Mouse (Mus musculus) stomach, embryonic 16.5 days (tissue): Measurements from ENCODE around the gene Grb14. TPM values are rescaled to one million over a fixed set of nuclear protein-coding genes. Genes with fewer than 3 reads are reported as not detected.

Experiments
- ATAC-seq: fragments of 200-750 bp; cut with Nextera tagmentation; 2 replicates; pipeline ENCODE4 v1.8.0; 2017; ENCODE audit warnings: moderate number of reproducible peaks, moderate TSS enrichment; ENCODE audit not compliant: insufficient read depth, low FRiP score
- H3K27ac ChIP-seq: fragments of 300-500 bp; sonication (generic); 2 replicates; pipeline ENCODE4 v1.5.1; 2014; ENCODE audit warnings: low read length
- H3K27me3 ChIP-seq: fragments of 300-500 bp; sonication (generic); 2 replicates; pipeline ENCODE4 v1.6.1; 2014; ENCODE audit warnings: low read length, control low read depth, mixed read lengths; ENCODE audit not compliant: control insufficient read depth, insufficient read depth
- H3K36me3 ChIP-seq: fragments of 300-500 bp; sonication (generic); 2 replicates; pipeline ENCODE4 v1.6.1; 2014; ENCODE audit warnings: low read length; ENCODE audit not compliant: control insufficient read depth, insufficient read depth
- H3K4me1 ChIP-seq: fragments of 300-500 bp; sonication (generic); 2 replicates; pipeline ENCODE4 v1.6.1; 2014; ENCODE audit warnings: low read length, control low read depth, mixed read lengths; ENCODE audit not compliant: control insufficient read depth, insufficient read depth
- H3K4me2 ChIP-seq: fragments of 300-500 bp; sonication (generic); 2 replicates; pipeline ENCODE4 v1.6.1; 2014; ENCODE audit warnings: low read depth, low read length, mixed read lengths
- H3K4me3 ChIP-seq: fragments of 300-500 bp; sonication (generic); replicated peaks from 2 replicates; pipeline ENCODE4 v1.5.1; 2014; ENCODE audit warnings: mild to moderate bottlenecking, low read length
- H3K9ac ChIP-seq: fragments of 300-500 bp; sonication (generic); 2 replicates; pipeline ENCODE4 v1.6.1; 2014; ENCODE audit warnings: low read length
- H3K9me3 ChIP-seq: fragments of 300-500 bp; sonication (generic); replicated peaks from 2 replicates; pipeline ENCODE4 v1.6.1; 2016; ENCODE audit warnings: low read length, control low read depth; ENCODE audit not compliant: control insufficient read depth
- WGBS: fragments of 180-500 bp; shearing (Covaris S2); extraction: QIAGEN DNeasy Blood & Tissue Kit; methylation state at CpG from one replicate; pipeline ENCODE4 v1.1.7; 2014; 5-methylcytosine and 5-hydroxymethylcytosine counted together
- polyA plus RNA-seq: library from polyadenylated mRNA; unstranded; fragments of >200 nt; fragmentation: Nextera tagmentation; extraction: Ambion mirVana; gene quantifications from 2 replicates; pipeline ENCODE4 v1.2.1, GENCODE M21; 2015

The Grb14 gene
- polyA plus RNA-seq, 1 experiment from 2014 or later = 18.0 TPM

DNA sequence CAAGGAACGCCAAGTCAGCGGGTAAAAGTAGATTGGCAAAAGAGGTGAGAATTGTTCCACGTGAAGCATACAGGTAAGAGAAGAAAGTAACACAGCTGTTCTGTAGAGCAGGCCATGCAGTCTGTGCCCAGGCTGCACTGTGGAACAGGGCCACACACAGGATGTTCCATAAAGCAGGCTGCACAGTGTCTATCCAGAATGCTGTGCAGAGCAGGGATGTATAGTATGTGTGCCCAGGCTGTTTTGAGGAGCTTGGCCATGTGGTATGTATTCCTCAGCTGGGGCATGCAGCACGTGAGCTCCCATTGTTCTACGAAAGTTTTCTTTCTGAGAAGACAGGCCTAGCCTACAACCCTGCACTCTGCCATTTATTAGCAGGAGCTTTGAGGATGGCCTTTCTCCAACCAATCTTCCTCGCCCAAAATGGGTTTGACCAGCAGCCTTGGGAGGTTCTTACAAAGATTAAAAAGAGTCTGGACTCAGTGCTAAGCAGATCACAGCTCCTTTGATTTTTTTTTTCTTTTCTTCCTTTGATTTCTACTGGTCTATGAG is 57.8 kb downstream of the Grb14 start:
- ATAC-seq = no peak
- WGBS = 86% methylated on average over 6 of the region's 6 CpGs
- H3K27me3 ChIP-seq = no peaks in the 10 kb centered on the region

DNA sequence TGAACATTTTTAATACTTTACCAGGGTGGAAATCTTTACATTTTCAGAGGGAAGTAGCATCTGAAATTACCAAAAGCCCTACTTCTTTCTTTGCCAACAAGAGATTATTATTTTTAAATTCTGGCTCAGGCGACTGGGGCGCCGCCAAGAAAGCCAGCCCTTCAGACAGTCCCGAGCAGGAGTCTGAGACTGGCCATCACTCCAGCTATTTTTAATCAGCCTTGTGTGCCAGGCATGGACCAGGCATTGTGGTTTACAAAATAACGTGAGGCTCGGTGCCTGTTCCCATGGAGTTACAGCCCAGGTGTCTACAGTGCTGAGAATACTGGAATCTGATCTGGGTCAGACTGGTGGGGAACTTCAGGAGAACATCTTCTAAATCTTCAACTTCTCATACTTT is 58.5 kb downstream of the Grb14 start:
- Histone ChIP-seq H3K9me3 (no peaks in the 10 kb centered on the region), H3K9ac (no peak overlapping the region), H3K4me2 (no peak overlapping the region), H3K4me3 (no peak overlapping the region), H3K4me1 (peaks cover 3% of the 10 kb centered on the region; the same call in 1 of the 2 replicates), H3K36me3 (no peaks in the 10 kb centered on the region), H3K27me3 (no peaks in the 10 kb centered on the region), H3K27ac (no peak overlapping the region)
- ATAC-seq = no peak
- 77% methylated on average over 6 of the region's 6 CpGs for WGBS

More for the DNA sequence above, 57.8 kb downstream of the Grb14 start:
- no peak overlapping the region for H3K27ac ChIP-seq
- peaks cover 3% of the 10 kb centered on the region; the same call in 1 of the 2 replicates for H3K4me1 ChIP-seq
- H3K9me3 ChIP-seq = no peaks in the 10 kb centered on the region
- no peak overlapping the region for H3K9ac ChIP-seq
- no peak overlapping the region for H3K4me2 ChIP-seq
- no peak overlapping the region for H3K4me3 ChIP-seq
- H3K36me3 ChIP-seq = no peaks in the 10 kb centered on the region

DNA sequence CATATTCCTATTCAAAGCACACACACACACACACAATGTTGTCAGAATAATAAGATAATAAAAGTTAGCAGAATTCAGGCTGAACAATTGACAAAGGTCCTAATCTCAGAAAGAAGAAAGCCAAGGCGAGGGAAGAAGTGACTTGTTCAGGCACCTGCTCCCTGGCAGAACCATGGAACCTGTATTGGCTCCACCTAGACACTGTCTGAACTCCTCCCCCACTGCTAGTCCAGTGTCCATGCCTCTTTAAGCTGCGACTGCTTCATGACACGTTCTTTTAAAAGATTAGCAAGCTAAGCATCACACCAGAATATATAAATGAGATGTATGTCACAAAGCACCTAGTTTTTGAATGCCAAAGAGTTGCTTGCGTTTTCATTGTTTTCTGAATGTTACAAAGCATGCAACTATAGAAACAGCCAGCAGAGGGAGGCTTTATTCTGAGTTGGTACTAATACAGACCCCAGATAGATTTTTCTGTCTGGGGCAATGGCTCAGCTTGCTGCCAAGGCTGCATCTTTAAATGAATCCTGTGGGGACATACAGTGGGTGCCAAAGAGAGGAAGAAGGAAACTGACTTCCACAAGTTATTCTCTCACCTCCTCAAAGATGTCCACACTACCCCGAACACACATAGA is 59.4 kb downstream of the Grb14 start:
- no peak overlapping the region for H3K4me3 ChIP-seq
- no peaks in the 10 kb centered on the region for H3K36me3 ChIP-seq
- 0 out of 2 replicates have a peak, but pooled peaks have one; percentile 29 for ATAC-seq
- no peaks in the 10 kb centered on the region for H3K27me3 ChIP-seq
- WGBS = 29% methylated on average over 5 of the region's 5 CpGs
- H3K9me3 ChIP-seq = no peaks in the 10 kb centered on the region
- H3K9ac ChIP-seq = no peak overlapping the region
- peaks cover 3% of the 10 kb centered on the region; the same call in 1 of the 2 replicates for H3K4me1 ChIP-seq
- no peak overlapping the region for H3K4me2 ChIP-seq
- H3K27ac ChIP-seq = no peak overlapping the region

GRCm38 (mm10) chr2:64962196-64962595 is 62.6 kb downstream of the Grb14 start:
- ATAC-seq = no peak
- 86% methylated on average over 4 of the region's 4 CpGs for WGBS

GRCm38 (mm10) chr2:64961381-64961780 is 63.4 kb downstream of the Grb14 start:
- H3K4me2 ChIP-seq = no peak overlapping the region
- no peak overlapping the region for H3K27ac ChIP-seq
- H3K9me3 ChIP-seq = no peaks in the 10 kb centered on the region
- 39% methylated on average over 3 of the region's 3 CpGs for WGBS
- no peak for ATAC-seq
- H3K9ac ChIP-seq = no peak overlapping the region
- H3K36me3 ChIP-seq = no peaks in the 10 kb centered on the region
- H3K4me3 ChIP-seq = no peak overlapping the region
- H3K4me1 ChIP-seq = peaks cover 2% of the 10 kb centered on the region; the same call in 1 of the 2 replicates
- no peaks in the 10 kb centered on the region for H3K27me3 ChIP-seq

More at GRCm38 (mm10) chr2:64962196-64962595, 62.6 kb downstream of the Grb14 start:
- Histone ChIP-seq H3K36me3 (no peaks in the 10 kb centered on the region), H3K4me1 (peaks cover 3% of the 10 kb centered on the region; the same call in 1 of the 2 replicates), H3K4me2 (no peak overlapping the region), H3K9ac (no peak overlapping the region), H3K4me3 (no peak overlapping the region), H3K27me3 (no peaks in the 10 kb centered on the region), H3K9me3 (no peaks in the 10 kb centered on the region), H3K27ac (no peak overlapping the region)

DNA sequence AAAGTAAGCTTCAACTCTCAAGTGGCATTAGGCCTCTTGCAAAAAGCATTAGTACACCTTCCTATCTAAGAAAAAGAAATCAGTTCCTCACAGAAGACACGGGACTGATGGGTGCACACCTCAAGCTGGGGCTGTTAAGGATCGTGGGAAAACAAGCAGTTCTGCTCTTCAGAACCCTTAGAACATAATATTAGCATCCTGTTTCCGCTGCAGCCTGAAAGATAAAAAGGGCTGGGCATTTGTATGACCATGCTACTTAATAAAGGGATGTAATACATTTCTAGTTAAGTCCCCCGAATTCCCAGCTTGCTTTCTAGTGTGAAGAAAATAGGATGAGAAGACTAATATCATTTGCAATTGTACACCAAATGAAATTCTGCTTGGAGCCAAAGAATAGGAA is 65.1 kb downstream of the Grb14 start:
- 54% methylated on average over 4 of the region's 4 CpGs for WGBS
- no peak for ATAC-seq

GRCm38 (mm10) chr2:64955441-64955840 is 69.3 kb downstream of the Grb14 start:
- H3K4me3 ChIP-seq = no peak overlapping the region
- H3K4me2 ChIP-seq = no peak overlapping the region
- WGBS = 59% methylated on average over 1 of the region's 1 CpGs
- H3K36me3 ChIP-seq = no peaks in the 10 kb centered on the region
- H3K9ac ChIP-seq = no peak overlapping the region
- no peaks in the 10 kb centered on the region for H3K27me3 ChIP-seq
- no peak for ATAC-seq
- no peaks in the 10 kb centered on the region for H3K9me3 ChIP-seq
- no peak overlapping the region for H3K27ac ChIP-seq
- H3K4me1 ChIP-seq = no peaks in the 10 kb centered on the region

More for the DNA sequence above, 65.1 kb downstream of the Grb14 start:
- H3K4me1 ChIP-seq = no peaks in the 10 kb centered on the region
- H3K9me3 ChIP-seq = no peaks in the 10 kb centered on the region
- no peak overlapping the region for H3K27ac ChIP-seq
- H3K9ac ChIP-seq = no peak overlapping the region
- H3K27me3 ChIP-seq = no peaks in the 10 kb centered on the region
- no peak overlapping the region for H3K4me2 ChIP-seq
- H3K36me3 ChIP-seq = no peaks in the 10 kb centered on the region
- no peak overlapping the region for H3K4me3 ChIP-seq

GRCm38 (mm10) chr2:64949210-64949609 is 75.6 kb downstream of the Grb14 start:
- H3K27ac ChIP-seq = no peak overlapping the region
- 57% methylated on average over 2 of the region's 2 CpGs for WGBS
- no peak overlapping the region for H3K9ac ChIP-seq
- no peaks in the 10 kb centered on the region for H3K36me3 ChIP-seq
- no peaks in the 10 kb centered on the region for H3K27me3 ChIP-seq
- no peak overlapping the region for H3K4me2 ChIP-seq
- ATAC-seq = no peak
- no peak overlapping the region for H3K4me3 ChIP-seq
- no peaks in the 10 kb centered on the region for H3K4me1 ChIP-seq
- H3K9me3 ChIP-seq = no peaks in the 10 kb centered on the region

DNA sequence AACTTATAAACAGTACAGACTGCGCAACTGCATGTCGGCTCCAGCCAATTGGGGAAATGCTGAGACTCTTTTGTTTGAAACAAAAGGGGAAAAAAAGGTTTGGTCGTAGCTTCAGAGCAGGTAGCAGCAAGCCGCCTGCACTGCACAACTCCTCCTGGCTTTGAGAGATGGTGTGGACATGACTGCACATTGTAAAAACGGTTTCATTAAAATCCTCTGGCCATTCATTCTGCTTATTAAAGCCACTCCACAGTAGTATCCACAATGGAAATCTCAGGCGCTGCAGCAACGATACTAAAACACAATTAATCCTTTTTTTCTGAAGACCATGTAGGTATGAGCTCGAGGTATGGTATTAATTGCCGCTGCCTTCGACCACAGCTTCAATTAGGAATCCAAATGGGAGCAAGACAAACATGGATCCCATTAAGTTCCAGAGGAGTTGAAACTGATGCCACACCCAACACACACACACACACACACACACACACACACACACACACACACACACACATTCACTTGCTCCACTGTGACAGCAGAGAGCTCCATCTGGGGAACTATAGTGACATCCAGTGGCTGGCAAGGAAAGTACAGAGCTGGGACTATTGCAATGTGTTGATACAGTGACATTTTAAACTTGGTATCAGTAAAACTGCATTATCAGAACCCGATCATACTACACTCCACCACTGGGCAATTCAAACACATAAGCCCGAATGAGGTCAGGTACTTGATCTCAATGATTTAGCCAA is 76.2 kb downstream of the Grb14 start:
- H3K27me3 ChIP-seq = no peaks in the 10 kb centered on the region
- no peak overlapping the region for H3K27ac ChIP-seq
- H3K9ac ChIP-seq = no peak overlapping the region
- H3K4me3 ChIP-seq = no peak overlapping the region
- H3K4me2 ChIP-seq = no peak overlapping the region
- no peak for ATAC-seq
- H3K36me3 ChIP-seq = no peaks in the 10 kb centered on the region
- no peaks in the 10 kb centered on the region for H3K4me1 ChIP-seq
- 74% methylated on average over 12 of the region's 12 CpGs for WGBS
- no peaks in the 10 kb centered on the region for H3K9me3 ChIP-seq
